Mouse (Mus musculus) heart, embryonic 10.5 days (tissue): ENCODE results near the gene Aaas. TPM values are rescaled to one million over a fixed set of nuclear protein-coding genes. Genes with fewer than 3 reads are reported as not detected.

Experiments used
- DNase-seq: peaks from one replicate; pipeline ENCODE4 v3.0.0-alpha.2; 2017; ENCODE audit warnings: low spot score
- H3K27ac ChIP-seq: fragments of 300-500 bp; sonication (generic); 2 replicates; pipeline ENCODE4 v1.5.1; 2016; ENCODE audit warnings: mild to moderate bottlenecking
- H3K27me3 ChIP-seq: fragments of 300-500 bp; sonication (generic); 2 replicates; pipeline ENCODE4 v1.6.1; 2016; ENCODE audit warnings: mild to moderate bottlenecking; ENCODE audit not compliant: poor library complexity, insufficient read depth, severe bottlenecking
- H3K36me3 ChIP-seq: fragments of 300-500 bp; sonication (generic); 2 replicates; pipeline ENCODE4 v1.6.1; 2016; ENCODE audit warnings: mild to moderate bottlenecking, moderate library complexity
- H3K4me1 ChIP-seq: fragments of 300-500 bp; sonication (generic); 2 replicates; pipeline ENCODE4 v1.6.1; 2016; ENCODE audit warnings: mild to moderate bottlenecking
- H3K4me3 ChIP-seq: fragments of 300-500 bp; sonication (generic); 2 replicates; pipeline ENCODE4 v1.5.1; 2016; ENCODE audit warnings: mild to moderate bottlenecking, moderate library complexity
- H3K9me3 ChIP-seq: fragments of 300-500 bp; sonication (generic); 2 replicates; pipeline ENCODE4 v1.6.1; 2016; ENCODE audit warnings: mild to moderate bottlenecking, moderate library complexity
- WGBS: fragments of 180-500 bp; shearing (Covaris S2); methylation state at CpG from one replicate; pipeline ENCODE4 v1.1.7; 2016; 5-methylcytosine and 5-hydroxymethylcytosine counted together
- polyA plus RNA-seq: library from polyadenylated mRNA; unstranded; fragments of >200 nt; fragmentation: Nextera tagmentation; extraction: Ambion mirVana; gene quantifications from 2 replicates; pipeline ENCODE4 v1.2.1, GENCODE M21; 2016

Gene Aaas
- polyA plus RNA-seq, 1 experiment from 2014 or later = 96.4 TPM

DNA sequence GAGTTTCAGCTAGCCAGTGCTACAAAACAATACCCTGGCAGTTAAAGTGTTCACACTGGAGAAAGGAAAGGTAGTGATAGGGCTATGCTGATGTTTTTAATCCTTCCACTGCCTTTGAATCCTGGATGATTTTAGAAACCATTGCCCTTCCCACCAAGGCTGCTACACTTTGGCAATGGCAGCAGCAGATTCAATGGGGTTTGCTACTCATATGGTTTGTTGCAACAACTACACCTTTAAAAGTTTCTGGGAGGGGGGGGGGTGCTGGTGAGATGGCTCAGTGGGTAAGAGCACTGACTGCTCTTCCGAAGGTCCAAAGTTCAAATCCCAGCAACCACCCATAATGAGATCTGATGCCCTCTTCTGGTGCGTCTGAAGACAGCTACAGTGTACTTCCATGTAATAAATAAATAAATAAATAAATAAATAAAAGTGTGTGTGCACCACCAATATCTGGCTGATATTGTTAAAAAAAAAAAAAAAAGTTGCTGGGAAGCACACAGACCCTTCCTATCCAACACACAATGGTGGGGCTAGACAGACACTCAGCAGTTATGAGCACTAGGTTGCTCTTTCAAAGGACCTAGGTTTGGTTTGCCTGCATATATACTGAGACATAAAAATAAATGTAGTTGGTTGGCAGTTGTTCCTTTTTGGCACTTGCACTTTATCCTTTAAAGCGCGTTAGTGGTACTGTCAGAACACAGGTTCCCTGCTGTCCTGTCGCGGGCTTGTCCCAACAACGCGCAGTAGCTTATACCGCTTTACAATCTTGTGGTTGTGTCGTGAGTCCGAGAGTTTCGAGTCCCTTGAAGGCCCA lies 25.7 kb downstream of the Aaas start:
- H3K4me3 ChIP-seq = peak overlapping the region; percentile 4
- DNase-seq = no peak
- 68% methylated on average over 12 of the region's 12 CpGs for WGBS

DNA sequence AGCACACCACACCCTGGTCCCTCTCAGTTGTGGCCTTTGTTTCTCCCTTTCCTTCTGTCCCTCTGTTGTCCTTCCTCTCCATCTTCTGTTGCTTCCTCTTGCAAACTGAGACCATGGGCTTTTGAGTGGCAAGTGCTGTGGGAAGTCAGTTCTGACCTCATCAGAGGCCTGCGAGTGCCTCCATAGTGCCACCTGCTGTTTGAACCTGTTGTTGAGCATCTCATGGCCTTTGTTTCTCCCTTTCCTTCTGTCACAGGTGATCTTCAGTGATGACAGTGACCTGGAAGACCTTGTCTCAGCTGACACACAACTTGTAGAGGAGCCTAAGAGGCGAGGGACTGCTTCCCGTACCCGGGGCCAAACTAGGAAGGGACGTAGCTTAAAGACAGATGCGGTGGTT lies 34.3 kb downstream of the Aaas start:
- DNase-seq = no peak
- no peaks in the 10 kb centered on the region for H3K9me3 ChIP-seq
- no peak overlapping the region for H3K27ac ChIP-seq
- no peaks in the 10 kb centered on the region for H3K4me1 ChIP-seq
- 87% methylated on average over 6 of the region's 6 CpGs for WGBS
- H3K36me3 ChIP-seq = peaks cover 91% of the 10 kb centered on the region
- no peaks in the 10 kb centered on the region for H3K27me3 ChIP-seq
- no peak overlapping the region for H3K4me3 ChIP-seq

More for the DNA sequence above, 25.7 kb downstream of the Aaas start:
- peaks cover 63% of the 10 kb centered on the region for H3K36me3 ChIP-seq
- peaks cover 8% of the 10 kb centered on the region; the same call in 1 of the 2 replicates for H3K4me1 ChIP-seq
- no peak overlapping the region for H3K27ac ChIP-seq
- no peaks in the 10 kb centered on the region for H3K27me3 ChIP-seq
- H3K9me3 ChIP-seq = no peaks in the 10 kb centered on the region

DNA sequence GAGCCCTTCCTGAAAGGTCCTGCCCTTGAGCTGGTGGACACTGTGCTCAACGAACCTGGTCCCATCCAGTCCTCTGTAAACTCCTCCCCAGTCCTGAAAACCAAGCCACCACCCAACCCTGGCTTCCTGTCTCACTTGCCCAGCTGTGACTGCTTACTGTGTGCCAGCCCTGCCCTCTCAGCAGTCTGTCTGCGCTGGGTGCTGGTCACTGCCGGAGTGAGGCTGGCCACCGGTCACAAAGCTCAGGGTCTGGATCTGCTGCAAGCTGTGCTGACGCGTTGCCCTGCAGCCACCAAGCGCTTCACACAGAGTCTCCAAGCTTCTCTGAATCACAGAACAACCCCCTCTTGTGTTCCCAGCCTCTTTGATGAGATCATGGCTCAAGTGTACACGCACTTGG lies 35.3 kb downstream of the Aaas start:
- no peaks in the 10 kb centered on the region for H3K9me3 ChIP-seq
- no peaks in the 10 kb centered on the region for H3K4me1 ChIP-seq
- peaks cover 88% of the 10 kb centered on the region for H3K36me3 ChIP-seq
- 92% methylated on average over 8 of the region's 8 CpGs for WGBS
- no peak overlapping the region for H3K4me3 ChIP-seq
- no peaks in the 10 kb centered on the region for H3K27me3 ChIP-seq
- no peak overlapping the region for H3K27ac ChIP-seq
- DNase-seq = no peak

DNA sequence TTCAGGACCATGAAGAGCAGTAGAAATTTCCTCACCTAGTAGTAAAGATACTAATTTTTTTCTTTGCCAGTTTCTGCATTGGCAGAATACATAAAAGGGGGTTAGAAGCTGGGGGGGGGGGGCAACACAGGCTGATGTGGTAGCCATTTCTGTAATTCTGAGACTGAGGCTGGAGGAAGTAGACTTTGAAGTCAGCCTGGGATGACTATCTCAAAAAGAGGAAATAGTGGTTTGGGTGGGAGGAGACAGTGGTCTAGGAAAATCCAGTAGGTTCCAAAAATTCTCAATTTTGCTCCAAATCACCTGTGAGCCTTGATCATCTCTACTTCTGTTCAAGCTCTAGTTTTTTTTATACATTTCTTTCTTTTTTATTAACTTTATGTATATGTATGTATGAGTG lies 39.1 kb downstream of the Aaas start:
- Histone ChIP-seq H3K27ac (no peak overlapping the region), H3K9me3 (no peaks in the 10 kb centered on the region), H3K36me3 (peaks cover 93% of the 10 kb centered on the region), H3K4me3 (no peak overlapping the region), H3K27me3 (no peaks in the 10 kb centered on the region), H3K4me1 (no peaks in the 10 kb centered on the region)
- DNase-seq = no peak

DNA sequence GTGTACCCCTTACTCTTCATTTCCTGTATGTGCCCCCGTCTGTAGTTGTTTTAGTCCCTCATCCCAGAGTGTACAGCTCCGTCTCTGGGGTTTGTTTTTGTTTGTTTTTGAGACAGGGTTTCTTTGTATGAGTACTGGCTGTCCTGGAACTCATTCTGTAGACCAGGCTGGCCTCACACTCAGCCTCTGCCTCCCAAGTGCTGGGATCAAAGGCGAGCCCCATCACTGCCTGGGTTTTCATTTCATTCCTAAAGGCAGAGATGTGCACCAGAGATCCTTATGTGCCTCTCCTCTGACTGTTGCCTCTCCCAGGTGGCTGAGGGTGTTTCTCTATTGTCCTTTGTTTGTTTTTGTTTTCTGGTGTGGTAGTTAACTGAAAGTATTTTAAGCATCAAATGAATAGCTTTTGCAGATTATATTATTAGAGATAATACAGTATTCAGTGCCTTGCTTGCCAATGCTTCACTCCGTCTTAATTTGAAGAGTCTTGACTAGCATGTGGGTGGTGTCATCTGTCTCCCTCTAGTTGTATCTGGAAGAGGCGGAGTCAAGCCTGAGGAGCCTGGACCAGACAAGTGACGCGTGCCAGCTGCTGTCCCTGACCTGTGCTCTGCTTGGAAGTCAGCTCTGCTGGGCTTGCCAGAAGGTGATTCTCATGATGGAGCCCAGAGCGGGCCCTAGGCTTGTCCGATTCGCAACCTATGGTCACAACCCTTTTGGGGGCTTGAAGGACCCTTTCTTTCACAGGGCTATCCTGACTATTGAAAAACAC lies 40.3 kb downstream of the Aaas start:
- H3K4me3 ChIP-seq = no peak overlapping the region
- peaks cover 93% of the 10 kb centered on the region for H3K36me3 ChIP-seq
- no peaks in the 10 kb centered on the region for H3K27me3 ChIP-seq
- WGBS = 61% methylated on average over 10 of the region's 10 CpGs
- H3K9me3 ChIP-seq = no peaks in the 10 kb centered on the region
- no peak for DNase-seq
- no peaks in the 10 kb centered on the region for H3K4me1 ChIP-seq
- H3K27ac ChIP-seq = no peak overlapping the region

DNA sequence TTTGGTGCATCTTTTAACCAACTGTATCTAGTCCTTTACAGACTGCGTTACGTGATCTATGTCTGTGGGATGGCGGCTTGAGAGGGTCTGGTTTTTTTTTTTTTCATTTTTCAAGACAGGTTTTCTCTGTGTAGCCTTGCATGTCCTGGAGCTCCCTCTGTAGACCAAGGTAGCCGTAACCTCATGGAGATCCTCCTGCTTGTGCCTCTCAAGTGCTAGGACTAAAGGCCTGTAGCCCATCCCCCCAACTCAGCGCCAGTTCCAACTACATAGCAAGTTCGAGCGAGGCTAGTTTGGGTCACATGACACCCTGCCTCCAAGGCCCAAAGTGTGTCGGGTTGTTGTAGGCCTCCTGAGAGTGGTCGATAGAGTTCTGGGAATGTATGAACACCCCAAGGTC lies 41.9 kb downstream of the Aaas start:
- H3K36me3 ChIP-seq = peaks cover 93% of the 10 kb centered on the region

DNA sequence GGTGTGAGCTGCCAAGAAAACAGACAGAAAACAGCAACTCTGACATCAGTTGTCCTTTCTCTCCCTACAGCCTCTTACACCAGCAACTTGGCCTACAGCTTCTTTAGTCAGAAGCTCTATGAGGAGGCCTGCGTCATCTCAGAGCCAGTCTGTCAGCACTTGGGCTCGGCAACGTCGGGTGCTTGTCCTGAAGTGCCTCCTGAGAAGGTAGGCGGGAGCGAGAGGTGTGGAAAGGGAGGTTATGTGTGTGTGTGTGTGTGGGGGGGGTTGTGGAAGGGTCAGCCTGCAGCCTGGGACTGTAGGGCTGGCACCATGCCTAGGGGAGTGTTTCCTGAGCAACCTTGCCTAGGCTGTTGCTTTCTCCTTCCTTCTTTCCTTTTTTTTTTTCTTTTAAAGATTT lies 48.0 kb downstream of the Aaas start:
- no peak overlapping the region for H3K27ac ChIP-seq
- DNase-seq = peak; percentile 93
- peaks cover 88% of the 10 kb centered on the region for H3K36me3 ChIP-seq
- no peak overlapping the region for H3K4me3 ChIP-seq
- no peaks in the 10 kb centered on the region for H3K9me3 ChIP-seq
- H3K4me1 ChIP-seq = peaks cover 3% of the 10 kb centered on the region; the same call in 1 of the 2 replicates
- no peaks in the 10 kb centered on the region for H3K27me3 ChIP-seq
- WGBS = 39% methylated on average over 6 of the region's 6 CpGs

More for the DNA sequence above, 41.9 kb downstream of the Aaas start:
- H3K4me1 ChIP-seq = no peaks in the 10 kb centered on the region
- H3K4me3 ChIP-seq = no peak overlapping the region
- no peak for DNase-seq
- no peaks in the 10 kb centered on the region for H3K27me3 ChIP-seq
- no peaks in the 10 kb centered on the region for H3K9me3 ChIP-seq
- WGBS = 86% methylated on average over 9 of the region's 9 CpGs
- H3K27ac ChIP-seq = no peak overlapping the region

DNA sequence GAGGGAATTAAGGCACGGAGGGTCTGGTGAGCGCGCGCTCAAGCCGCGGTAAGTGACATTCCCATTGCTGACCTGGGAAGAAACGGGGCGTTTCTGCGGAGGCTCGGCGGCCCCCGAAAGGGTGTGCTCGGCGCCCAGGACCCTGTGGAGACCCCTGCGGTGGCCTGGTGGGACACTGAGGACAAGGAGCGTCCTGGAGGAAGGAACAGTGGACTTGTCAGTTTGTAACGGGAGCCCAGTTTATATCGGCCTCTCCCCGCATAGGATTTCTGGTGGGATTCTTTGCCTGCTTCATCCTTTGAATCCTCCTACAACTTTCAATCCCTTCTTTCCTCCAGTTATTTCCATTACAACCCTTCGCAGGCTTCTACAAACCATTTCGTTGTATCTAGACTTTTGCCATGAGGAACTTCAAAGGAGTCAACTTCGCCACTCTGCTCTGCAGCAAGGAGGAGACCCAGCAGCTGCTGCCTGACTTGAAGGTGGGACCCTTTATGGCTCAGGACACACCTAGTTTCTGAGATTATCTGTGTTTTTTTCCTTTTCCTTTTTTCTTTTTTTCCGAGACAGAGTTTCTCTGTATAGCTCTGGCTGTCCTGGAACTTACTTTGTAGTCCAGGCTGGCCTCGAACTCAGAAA lies 54.1 kb downstream of the Aaas start:
- H3K27me3 ChIP-seq = no peaks in the 10 kb centered on the region
- no peaks in the 10 kb centered on the region for H3K9me3 ChIP-seq
- H3K4me3 ChIP-seq = peak overlapping the region; percentile 86
- H3K36me3 ChIP-seq = peaks cover 37% of the 10 kb centered on the region
- H3K4me1 ChIP-seq = peaks cover 6% of the 10 kb centered on the region
- DNase-seq = no peak
- 4% methylated on average over 24 of the region's 24 CpGs for WGBS
- peak overlapping the region; percentile 83 for H3K27ac ChIP-seq

DNA sequence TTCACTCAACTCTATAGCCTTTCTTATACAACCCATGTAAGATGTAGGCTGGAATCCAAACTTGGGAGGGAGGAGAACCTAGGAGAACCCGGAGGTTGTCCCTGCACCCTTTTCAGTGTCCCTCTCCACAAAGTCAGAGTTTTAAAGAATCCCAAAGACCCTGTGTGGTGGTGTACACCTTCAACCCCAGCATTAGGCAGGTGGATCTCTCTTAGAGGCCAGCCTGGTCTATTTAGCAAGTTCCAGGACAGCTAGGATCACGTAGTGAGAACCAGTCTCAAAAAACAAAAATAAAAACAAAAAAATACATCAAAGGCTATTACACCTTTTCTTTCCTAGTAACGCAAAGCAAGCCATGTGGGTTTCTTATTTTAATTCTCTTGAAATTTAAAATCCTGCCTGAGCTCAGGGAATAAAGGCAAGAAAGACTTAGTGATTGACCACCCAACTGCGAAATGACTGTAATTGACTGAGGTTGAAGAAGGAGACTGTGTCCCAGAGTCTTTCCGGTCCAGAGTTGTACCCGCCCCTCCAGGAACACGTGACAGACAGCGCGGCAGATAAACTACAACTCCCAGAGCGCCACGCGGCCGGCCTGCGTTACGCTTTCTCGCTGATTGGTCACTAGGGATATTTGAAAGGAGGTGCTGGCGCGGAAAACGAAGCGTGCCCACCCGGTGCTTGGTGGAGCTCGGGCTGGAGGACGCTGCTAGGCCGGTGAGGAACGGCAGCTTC lies 54.8 kb downstream of the Aaas start, which contains the start of gene Espl1:
TSS of gene Espl1 (plus strand) at position 634 of the 735 bp plus-strand sequence.
- Histone ChIP-seq H3K4me1 (peaks cover 6% of the 10 kb centered on the region), H3K36me3 (peaks cover 30% of the 10 kb centered on the region), H3K27ac (peak within 1 kb of the TSS; percentile 83), H3K4me3 (peak within 1 kb of the TSS; percentile 86), H3K9me3 (no peaks in the 10 kb centered on the region), H3K27me3 (no peaks in the 10 kb centered on the region)
- DNase-seq = peak; percentile 98
- 7% methylated on average over 25 of the region's 25 CpGs for WGBS

Other genes with a start within 250 kb of the Aaas start
- gene Spryd3, start 214.5 kb downstream of the Aaas start, polyA plus RNA-seq = 19.0 and 19.4 TPM in 2 replicates
- gene Igfbp6, start 206.4 kb downstream of the Aaas start, polyA plus RNA-seq = 0.64 and 0.67 TPM in 2 replicates
- 2.0 and 7.9 TPM in 2 replicates for gene Soat2, start 200.2 kb downstream of the Aaas start, polyA plus RNA-seq
- gene Zfp740, start 147.5 kb downstream of the Aaas start, polyA plus RNA-seq = 35.7 and 50.1 TPM in 2 replicates
- 36.1 and 41.0 TPM in 2 replicates for gene Csad, start 146.0 kb downstream of the Aaas start, polyA plus RNA-seq
- 0.22 and 1.5 TPM in 2 replicates for gene Itgb7, start 118.8 kb downstream of the Aaas start, polyA plus RNA-seq
- 11.3 and 17.3 TPM in 2 replicates for gene Rarg, start 93.3 kb downstream of the Aaas start, polyA plus RNA-seq
- gene Gm9918, start 80.2 kb downstream of the Aaas start, polyA plus RNA-seq = 0.23 TPM in 1 of 2 replicates, not detected in the other
- gene Mfsd5, start 71.3 kb downstream of the Aaas start, polyA plus RNA-seq = 55.7 and 63.4 TPM in 2 replicates
- gene Espl1, start 54.5 kb downstream of the Aaas start, polyA plus RNA-seq = 35.8 and 40.9 TPM in 2 replicates
- 260 and 282 TPM in 2 replicates for gene Pfdn5, start 24.7 kb downstream of the Aaas start, polyA plus RNA-seq
- gene Myg1, start 19.1 kb downstream of the Aaas start, polyA plus RNA-seq = 80.5 and 94.3 TPM in 2 replicates
- 0.37 and 1.5 TPM in 2 replicates for gene Sp7, start 16.4 kb upstream of the Aaas start, polyA plus RNA-seq
- gene Sp1, start 55.4 kb upstream of the Aaas start, polyA plus RNA-seq = 5.7 and 7.6 TPM in 2 replicates
- 1.6 and 2.4 TPM in 2 replicates for gene Amhr2, start 94.6 kb upstream of the Aaas start, polyA plus RNA-seq
- 82.8 and 101 TPM in 2 replicates for gene Prr13, start 108.3 kb upstream of the Aaas start, polyA plus RNA-seq
- 143 and 183 TPM in 2 replicates for gene Pcbp2, start 119.8 kb upstream of the Aaas start, polyA plus RNA-seq
- gene Gm10337, start 153.0 kb upstream of the Aaas start, polyA plus RNA-seq = not detected in 2 replicates
- 17.9 and 19.7 TPM in 2 replicates for gene Map3k12, start 166.3 kb upstream of the Aaas start, polyA plus RNA-seq
- 127 and 140 TPM in 2 replicates for gene Tarbp2, start 167.4 kb upstream of the Aaas start, polyA plus RNA-seq
- 0.88 and 0.99 TPM in 2 replicates for gene Npff, start 174.2 kb upstream of the Aaas start, polyA plus RNA-seq